Mouse (Mus musculus) liver, adult 2 months (tissue): Measurements from ENCODE around the gene P3h1.

Experiments used
- CTCF ChIP-seq: fragments of 200-500 bp; IDR thresholded peaks from 2 replicates; pipeline ENCODE4 v1.5.1; 2011; ENCODE audit warnings: low read depth, low read length, control low read depth
- POLR2A ChIP-seq: fragments of 200-500 bp; IDR thresholded peaks from 2 replicates; pipeline ENCODE4 v1.6.1; 2011; ENCODE audit warnings: low read length, control low read depth; ENCODE audit not compliant: insufficient read depth; ENCODE audit errors: extremely low read depth

DNA sequence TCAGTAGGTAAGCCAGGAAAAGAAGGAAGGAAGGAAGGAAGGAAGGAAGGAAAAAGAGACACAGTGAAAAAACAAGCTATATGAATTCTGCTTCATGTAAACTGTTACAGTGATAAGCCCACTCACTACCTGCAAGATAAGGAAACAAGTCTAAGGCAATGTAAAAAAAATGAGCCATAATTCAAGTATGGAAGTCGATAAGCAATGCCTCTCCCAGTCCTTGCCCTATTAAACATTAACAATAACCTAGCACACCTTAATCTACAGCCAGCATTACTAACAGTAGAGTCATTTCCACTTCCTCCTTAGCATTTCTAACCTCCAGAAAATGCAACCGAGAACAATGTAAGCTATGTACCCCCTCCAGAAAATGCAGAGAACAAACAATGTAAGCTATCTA, 52.6 kb downstream of the P3h1 start:
- TF ChIP-seq POLR2A (no peak), CTCF (no peak)
